Mouse (Mus musculus) limb, embryonic 11.5 days (tissue): ENCODE measurements around the gene Kif5a. TPM values are rescaled to one million over a fixed set of nuclear protein-coding genes. Genes with fewer than 3 reads are reported as not detected.

Source experiments
- ATAC-seq: fragments of 200-750 bp; cut with Nextera tagmentation; 2 replicates; pipeline ENCODE4 v1.8.0; 2017; ENCODE audit warnings: low read depth; ENCODE audit not compliant: insufficient number of reproducible peaks, low FRiP score, low TSS enrichment
- DNase-seq: peaks from one replicate; pipeline ENCODE4 v3.0.0-alpha.2; 2015; ENCODE audit warnings: low spot score
- H3K27ac ChIP-seq: fragments of 300-500 bp; sonication (generic); replicated peaks from 2 replicates; pipeline ENCODE4 v1.5.1; 2014; ENCODE audit warnings: low read depth, mild to moderate bottlenecking, low read length
- H3K27me3 ChIP-seq: fragments of 300-500 bp; sonication (generic); 2 replicates; pipeline ENCODE4 v1.6.1; 2014; ENCODE audit warnings: mild to moderate bottlenecking, low read length, mixed read lengths; ENCODE audit not compliant: control insufficient read depth, insufficient read depth
- H3K36me3 ChIP-seq: fragments of 300-500 bp; sonication (generic); 2 replicates; pipeline ENCODE4 v1.6.1; 2014; ENCODE audit warnings: mild to moderate bottlenecking, low read length, moderate library complexity, mixed read lengths; ENCODE audit not compliant: control insufficient read depth, insufficient read depth
- H3K4me1 ChIP-seq: fragments of 300-500 bp; sonication (generic); 2 replicates; pipeline ENCODE4 v1.6.1; 2014; ENCODE audit warnings: low read length, mixed read lengths; ENCODE audit not compliant: control insufficient read depth, insufficient read depth
- H3K4me2 ChIP-seq: fragments of 300-500 bp; sonication (generic); 2 replicates; pipeline ENCODE4 v1.6.1; 2014; ENCODE audit warnings: low read depth, mild to moderate bottlenecking, moderate library complexity; ENCODE audit not compliant: severe bottlenecking
- H3K4me3 ChIP-seq: fragments of 300-500 bp; sonication (generic); 2 replicates; pipeline ENCODE4 v1.5.1; 2014; ENCODE audit warnings: low read depth, low read length
- H3K9ac ChIP-seq: fragments of 300-500 bp; sonication (generic); 2 replicates; pipeline ENCODE4 v1.6.1; 2014; ENCODE audit warnings: mild to moderate bottlenecking, low read length
- H3K9me3 ChIP-seq: fragments of 300-500 bp; sonication (generic); 2 replicates; pipeline ENCODE4 v1.6.1; 2016; ENCODE audit warnings: low read length; ENCODE audit not compliant: control insufficient read depth
- WGBS: fragments of 180-500 bp; shearing (Covaris S2); extraction: QIAGEN DNeasy Blood & Tissue Kit; methylation state at CpG from one replicate; pipeline ENCODE4 v1.1.7; 2014; 5-methylcytosine and 5-hydroxymethylcytosine counted together
- polyA plus RNA-seq: library from polyadenylated mRNA; unstranded; fragments of >200 nt; fragmentation: Nextera tagmentation; extraction: Ambion mirVana; gene quantifications from 2 replicates; pipeline ENCODE4 v1.2.1, GENCODE M21; 2014

Kif5a gene
- polyA plus RNA-seq, 1 experiment from 2014 or later: 2.1 TPM

- Histone ChIP-seq H3K4me3 (no peak overlapping the region), H3K36me3 (peaks cover 65% of the 10 kb centered on the region), H3K9me3 (no peaks in the 10 kb centered on the region), H3K4me2 (no peak overlapping the region), H3K4me1 (no peaks in the 10 kb centered on the region), H3K27ac (no peak overlapping the region), H3K27me3 (no peaks in the 10 kb centered on the region), H3K9ac (no peak overlapping the region)
- ATAC-seq (no peak), DNase-seq (no peak)
- 94% methylated on average over 6 of the region's 6 CpGs for WGBS
Observed at GRCm38 (mm10) chr10:127300361-127300760, 37.2 kb upstream of the Kif5a start.

- Histone ChIP-seq H3K4me2 (no peak overlapping the region), H3K4me1 (peaks cover 2% of the 10 kb centered on the region; the same call in 1 of the 2 replicates), H3K9ac (no peak overlapping the region), H3K27me3 (no peaks in the 10 kb centered on the region), H3K36me3 (peaks cover 59% of the 10 kb centered on the region), H3K9me3 (no peaks in the 10 kb centered on the region), H3K4me3 (no peak overlapping the region), H3K27ac (no peak overlapping the region)
- WGBS: 91% methylated on average over 16 of the region's 16 CpGs
- ATAC-seq: no peak
- no peak for DNase-seq
Observed at GRCm38 (mm10) chr10:127297015-127297871, 34.1 kb upstream of the Kif5a start.

- H3K36me3 ChIP-seq: peaks cover 50% of the 10 kb centered on the region
- H3K27ac ChIP-seq: no peak overlapping the region
- H3K9ac ChIP-seq: no peak overlapping the region
- DNase-seq (no peak), ATAC-seq (no peak)
- 94% methylated on average over 24 of the region's 24 CpGs for WGBS
- no peak overlapping the region for H3K4me2 ChIP-seq
- peaks cover 7% of the 10 kb centered on the region for H3K4me1 ChIP-seq
- H3K27me3 ChIP-seq: no peaks in the 10 kb centered on the region
- no peak overlapping the region for H3K4me3 ChIP-seq
- no peaks in the 10 kb centered on the region for H3K9me3 ChIP-seq
Observed at GRCm38 (mm10) chr10:127295986-127296794, 33.0 kb upstream of the Kif5a start.

- peaks cover 7% of the 10 kb centered on the region for H3K4me1 ChIP-seq
- H3K36me3 ChIP-seq: peaks cover 42% of the 10 kb centered on the region
- 95% methylated on average over 10 of the region's 10 CpGs for WGBS
- no peak overlapping the region for H3K4me2 ChIP-seq
- H3K27me3 ChIP-seq: no peaks in the 10 kb centered on the region
- ATAC-seq (no peak), DNase-seq (no peak)
- H3K27ac ChIP-seq: no peak overlapping the region
- no peaks in the 10 kb centered on the region for H3K9me3 ChIP-seq
- no peak overlapping the region for H3K4me3 ChIP-seq
- H3K9ac ChIP-seq: no peak overlapping the region
Observed at GRCm38 (mm10) chr10:127294895-127295510, 31.9 kb upstream of the Kif5a start.

GRCm38 (mm10) chr10:127293590-127294113 is 30.5 kb upstream of the Kif5a start:
- H3K4me2 ChIP-seq: no peak overlapping the region
- peaks cover 11% of the 10 kb centered on the region for H3K4me1 ChIP-seq
- WGBS: 89% methylated on average over 3 of the region's 3 CpGs
- H3K36me3 ChIP-seq: peaks cover 34% of the 10 kb centered on the region
- no peaks in the 10 kb centered on the region for H3K27me3 ChIP-seq
- no peaks in the 10 kb centered on the region for H3K9me3 ChIP-seq
- no peak overlapping the region for H3K27ac ChIP-seq
- DNase-seq (no peak), ATAC-seq (no peak)
- no peak overlapping the region for H3K4me3 ChIP-seq
- H3K9ac ChIP-seq: no peak overlapping the region

GRCm38 (mm10) chr10:127292987-127293538 is 29.9 kb upstream of the Kif5a start:
- no peak overlapping the region for H3K4me2 ChIP-seq
- ATAC-seq: no peak

GRCm38 (mm10) chr10:127291881-127292638 is 28.9 kb upstream of the Kif5a start:
- ATAC-seq: no peak
- Histone ChIP-seq H3K9ac (no peak overlapping the region), H3K4me3 (peak overlapping the region; percentile 67; the same call in 1 of the 2 replicates), H3K36me3 (peaks cover 24% of the 10 kb centered on the region), H3K27me3 (no peaks in the 10 kb centered on the region), H3K27ac (no peak overlapping the region), H3K4me1 (peaks cover 19% of the 10 kb centered on the region), H3K9me3 (no peaks in the 10 kb centered on the region), H3K4me2 (peak overlapping the region; percentile 53; the same call in 1 of the 2 replicates)
- WGBS: 63% methylated on average over 5 of the region's 5 CpGs
- no peak for DNase-seq

More at GRCm38 (mm10) chr10:127292987-127293538, 29.9 kb upstream of the Kif5a start:
- Histone ChIP-seq H3K4me1 (peaks cover 11% of the 10 kb centered on the region), H3K27me3 (no peaks in the 10 kb centered on the region), H3K36me3 (peaks cover 33% of the 10 kb centered on the region), H3K27ac (no peak overlapping the region), H3K4me3 (no peak overlapping the region), H3K9ac (no peak overlapping the region), H3K9me3 (no peaks in the 10 kb centered on the region)
- WGBS: 84% methylated on average over 6 of the region's 6 CpGs
- DNase-seq: no peak
